Mouse (Mus musculus) neural tube, embryonic 14.5 days (tissue): ENCODE data around the gene Crybb2. TPM values are rescaled to one million over a fixed set of nuclear protein-coding genes. Genes with fewer than 3 reads are reported as not detected.
"Not testable (repeated sequence)": the region's sequence is repeated elsewhere in the genome, so short reads cannot be mapped to it uniquely, and the experiment has no call there.

Source experiments
- ATAC-seq: fragments of 200-750 bp; cut with Nextera tagmentation; 2 replicates; pipeline ENCODE4 v1.8.0; 2017; ENCODE audit warnings: low read depth, mild to moderate bottlenecking, moderate TSS enrichment, moderate library complexity
- H3K27ac ChIP-seq: fragments of 300-500 bp; sonication (generic); 2 replicates; pipeline ENCODE4 v1.5.1; 2014; ENCODE audit warnings: low read depth, mild to moderate bottlenecking, control low read depth, low read length, moderate library complexity, mixed read lengths
- H3K27me3 ChIP-seq: fragments of 300-500 bp; sonication (generic); 2 replicates; pipeline ENCODE4 v1.6.1; 2014; ENCODE audit warnings: low read length; ENCODE audit not compliant: control insufficient read depth, insufficient read depth
- H3K36me3 ChIP-seq: fragments of 300-500 bp; sonication (generic); 2 replicates; pipeline ENCODE4 v1.6.1; 2014; ENCODE audit warnings: low read length, mixed read lengths; ENCODE audit not compliant: control insufficient read depth, insufficient read depth
- H3K4me1 ChIP-seq: fragments of 300-500 bp; sonication (generic); 2 replicates; pipeline ENCODE4 v1.6.1; 2014; ENCODE audit warnings: low read length; ENCODE audit not compliant: control insufficient read depth, insufficient read depth
- H3K4me2 ChIP-seq: fragments of 300-500 bp; sonication (generic); 2 replicates; pipeline ENCODE4 v1.6.1; 2014; ENCODE audit warnings: mild to moderate bottlenecking, low read depth, low read length, control low read depth
- H3K4me3 ChIP-seq: fragments of 300-500 bp; sonication (generic); 2 replicates; pipeline ENCODE4 v1.5.1; 2014; ENCODE audit warnings: low read depth, low read length, control low read depth, mixed read lengths
- H3K9ac ChIP-seq: fragments of 300-500 bp; sonication (generic); replicated peaks from 2 replicates; pipeline ENCODE4 v1.6.1; 2014; ENCODE audit warnings: low read depth, mild to moderate bottlenecking, control low read depth, low read length, mixed read lengths
- H3K9me3 ChIP-seq: fragments of 300-500 bp; sonication (generic); 2 replicates; pipeline ENCODE4 v1.6.1; 2016; ENCODE audit warnings: low read length; ENCODE audit not compliant: control insufficient read depth
- WGBS: fragments of 180-500 bp; shearing (Covaris S2); extraction: QIAGEN DNeasy Blood & Tissue Kit; methylation state at CpG from one replicate; pipeline ENCODE4 v1.1.7; 2014; 5-methylcytosine and 5-hydroxymethylcytosine counted together
- polyA plus RNA-seq: library from polyadenylated mRNA; unstranded; fragments of >200 nt; fragmentation: Nextera tagmentation; extraction: Ambion mirVana; gene quantifications from 2 replicates; pipeline ENCODE4 v1.2.1, GENCODE M21; 2014

Gene Crybb2
- polyA plus RNA-seq, 1 experiment from 2014 or later: not detected

GRCm38 (mm10) chr5:113109651-113110050, 39.7 kb upstream of the Crybb2 start:
- H3K9me3 ChIP-seq, H3K4me2 ChIP-seq, H3K4me1 ChIP-seq, H3K36me3 ChIP-seq, H3K4me3 ChIP-seq, H3K27ac ChIP-seq, H3K9ac ChIP-seq, ATAC-seq, H3K27me3 ChIP-seq: not testable (repeated sequence)
- WGBS: 91% methylated on average over 2 of the region's 2 CpGs

- Histone ChIP-seq H3K9me3 (no peaks in the 10 kb centered on the region), H3K9ac (no peak overlapping the region), H3K4me2 (no peak overlapping the region), H3K27ac (no peak overlapping the region), H3K36me3 (no peaks in the 10 kb centered on the region), H3K4me3 (no peak overlapping the region), H3K27me3 (no peaks in the 10 kb centered on the region), H3K4me1 (0 out of 2 replicates have a peak, but pooled peaks cover 6% of the 10 kb centered on the region)
- 82% methylated on average over 11 of the region's 11 CpGs for WGBS
- ATAC-seq: no peak
Measured at GRCm38 (mm10) chr5:113108165-113108764, 38.3 kb upstream of the Crybb2 start.

- Histone ChIP-seq H3K27me3 (no peaks in the 10 kb centered on the region), H3K36me3 (no peaks in the 10 kb centered on the region), H3K27ac (no peak overlapping the region), H3K4me3 (no peak overlapping the region), H3K9me3 (no peaks in the 10 kb centered on the region), H3K4me1 (0 out of 2 replicates have a peak, but pooled peaks cover 10% of the 10 kb centered on the region), H3K4me2 (no peak overlapping the region), H3K9ac (no peak overlapping the region)
- 64% methylated on average over 3 of the region's 3 CpGs for WGBS
- no peak for ATAC-seq
Measured at GRCm38 (mm10) chr5:113107709-113108108, 37.8 kb upstream of the Crybb2 start.

GRCm38 (mm10) chr5:113106594-113106993, 36.7 kb upstream of the Crybb2 start:
- Histone ChIP-seq H3K9me3 (no peaks in the 10 kb centered on the region), H3K9ac (no peak overlapping the region), H3K36me3 (no peaks in the 10 kb centered on the region), H3K4me2 (no peak overlapping the region), H3K27ac (no peak overlapping the region), H3K27me3 (no peaks in the 10 kb centered on the region), H3K4me3 (no peak overlapping the region), H3K4me1 (0 out of 2 replicates have a peak, but pooled peaks cover 14% of the 10 kb centered on the region)
- WGBS: 81% methylated on average over 7 of the region's 7 CpGs
- no peak for ATAC-seq

- ATAC-seq: no peak
- 89% methylated on average over 4 of the region's 4 CpGs for whole genome bisulfite sequencing
Measured at GRCm38 (mm10) chr5:113105481-113105880, 35.6 kb upstream of the Crybb2 start.

GRCm38 (mm10) chr5:113105035-113105434, 35.1 kb upstream of the Crybb2 start:
- Histone ChIP-seq H3K4me1 (0 out of 2 replicates have a peak, but pooled peaks cover 7% of the 10 kb centered on the region), H3K4me3 (no peak overlapping the region), H3K36me3 (no peaks in the 10 kb centered on the region), H3K27me3 (no peaks in the 10 kb centered on the region), H3K27ac (no peak overlapping the region), H3K9me3 (no peaks in the 10 kb centered on the region), H3K4me2 (no peak overlapping the region), H3K9ac (no peak overlapping the region)
- ATAC-seq: no peak
- 82% methylated on average over 9 of the region's 9 CpGs for WGBS

More at GRCm38 (mm10) chr5:113105481-113105880, 35.6 kb upstream of the Crybb2 start:
- Histone ChIP-seq H3K36me3 (no peaks in the 10 kb centered on the region), H3K9me3 (no peaks in the 10 kb centered on the region), H3K27ac (no peak overlapping the region), H3K4me2 (no peak overlapping the region), H3K9ac (no peak overlapping the region), H3K4me1 (0 out of 2 replicates have a peak, but pooled peaks cover 7% of the 10 kb centered on the region), H3K27me3 (no peaks in the 10 kb centered on the region), H3K4me3 (no peak overlapping the region)

- H3K4me2 ChIP-seq: no peak overlapping the region
- H3K9me3 ChIP-seq: no peaks in the 10 kb centered on the region
- no peak for ATAC-seq
- no peak overlapping the region for H3K9ac ChIP-seq
- H3K4me1 ChIP-seq: 0 out of 2 replicates have a peak, but pooled peaks cover 7% of the 10 kb centered on the region
- H3K27ac ChIP-seq: no peak overlapping the region
- no peak overlapping the region for H3K4me3 ChIP-seq
- no peaks in the 10 kb centered on the region for H3K36me3 ChIP-seq
- 31% methylated on average over 7 of the region's 7 CpGs for WGBS
- H3K27me3 ChIP-seq: no peaks in the 10 kb centered on the region
Measured at GRCm38 (mm10) chr5:113102455-113102854, 32.5 kb upstream of the Crybb2 start.

GRCm38 (mm10) chr5:113101457-113101856, 31.5 kb upstream of the Crybb2 start:
- 93% methylated on average over 10 of the region's 10 CpGs for WGBS
- no peaks in the 10 kb centered on the region for H3K27me3 ChIP-seq
- 0 out of 2 replicates have a peak, but pooled peaks cover 7% of the 10 kb centered on the region for H3K4me1 ChIP-seq
- no peak overlapping the region for H3K27ac ChIP-seq
- H3K9ac ChIP-seq: no peak overlapping the region
- no peaks in the 10 kb centered on the region for H3K36me3 ChIP-seq
- ATAC-seq: no peak
- H3K4me3 ChIP-seq: no peak overlapping the region
- H3K4me2 ChIP-seq: no peak overlapping the region
- H3K9me3 ChIP-seq: no peaks in the 10 kb centered on the region

- ATAC-seq: no peak
- no peak overlapping the region for H3K4me2 ChIP-seq
- H3K27ac ChIP-seq: no peak overlapping the region
- 0 out of 2 replicates have a peak, but pooled peaks cover 7% of the 10 kb centered on the region for H3K4me1 ChIP-seq
- H3K27me3 ChIP-seq: no peaks in the 10 kb centered on the region
- H3K36me3 ChIP-seq: no peaks in the 10 kb centered on the region
- no peak overlapping the region for H3K4me3 ChIP-seq
- H3K9ac ChIP-seq: no peak overlapping the region
- WGBS: 86% methylated on average over 11 of the region's 11 CpGs
- no peaks in the 10 kb centered on the region for H3K9me3 ChIP-seq
Measured at GRCm38 (mm10) chr5:113100422-113100821, 30.5 kb upstream of the Crybb2 start.
